Mouse (Mus musculus): Measurements from ENCODE around the gene Axin1. TPM values are rescaled to one million over a fixed set of nuclear protein-coding genes. Genes with fewer than 3 reads are reported as not detected.

Gene Axin1
- polyA plus RNA-seq, 1 experiment from 2014 or later, result 12.4 TPM

GRCm38 (mm10) chr17:26204766-26205165, 66.3 kb downstream of the Axin1 start:
- no peak overlapping the region for H3K4me3 ChIP-seq
- no peak for DNase-seq (ENCODE audit: low spot score)
- 38% methylated on average over 11 of the region's 11 CpGs for WGBS
- H3K27me3 ChIP-seq (replicated peaks; ENCODE audit: low read depth, poor library complexity, severe bottlenecking), result peaks cover 63% of the 10 kb centered on the region
- no peaks in the 10 kb centered on the region for H3K9me3 ChIP-seq
- no peak overlapping the region for H3K27ac ChIP-seq (replicated peaks)
- peaks cover 41% of the 10 kb centered on the region for H3K4me1 ChIP-seq
- H3K36me3 ChIP-seq (replicated peaks), result no peaks in the 10 kb centered on the region

DNA sequence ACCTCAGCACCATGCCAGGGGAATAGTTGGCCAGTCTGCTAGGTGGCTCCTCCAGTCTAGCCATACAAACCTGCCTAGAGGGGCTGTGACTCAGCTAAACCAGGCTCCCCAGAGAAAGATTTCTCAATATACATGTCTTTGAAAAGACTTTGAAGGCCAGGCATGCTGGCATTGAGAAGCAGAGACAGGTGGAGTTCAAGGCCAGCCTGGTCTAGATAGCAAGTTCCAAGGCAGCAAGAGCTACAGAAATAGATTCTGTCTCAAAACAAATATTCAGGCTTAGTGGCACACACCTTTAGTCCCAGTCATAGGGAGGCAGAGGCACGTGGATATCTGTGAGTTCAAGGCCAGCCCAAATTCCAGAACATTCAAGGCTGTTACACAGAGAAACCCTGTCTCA, 67.9 kb downstream of the Axin1 start:
- 77% methylated on average over 1 of the region's 1 CpGs for WGBS
- H3K27me3 ChIP-seq (replicated peaks; ENCODE audit: low read depth, poor library complexity, severe bottlenecking), result peaks cover 47% of the 10 kb centered on the region

GRCm38 (mm10) chr17:26207686-26208085, 69.2 kb downstream of the Axin1 start, which contains the start of gene Arhgdig:
Gene Arhgdig (minus strand): TSS chr17:26207786.
- Histone ChIP-seq H3K36me3 (replicated peaks) (no peaks in the 10 kb centered on the region), H3K4me1 (peaks cover 24% of the 10 kb centered on the region), H3K27me3 (replicated peaks; ENCODE audit: low read depth, poor library complexity, severe bottlenecking) (peaks cover 34% of the 10 kb centered on the region), H3K27ac (replicated peaks) (no peak within 1 kb of the TSS), H3K4me3 (no peak within 1 kb of the TSS), H3K9me3 (no peaks in the 10 kb centered on the region)
- DNase-seq (ENCODE audit: low spot score), result no peak
- 93% methylated on average over 12 of the region's 12 CpGs for WGBS

More for the DNA sequence above, 67.9 kb downstream of the Axin1 start:
- Histone ChIP-seq H3K4me3 (no peak overlapping the region), H3K4me1 (peaks cover 29% of the 10 kb centered on the region), H3K9me3 (no peaks in the 10 kb centered on the region), H3K27ac (replicated peaks) (no peak overlapping the region), H3K36me3 (replicated peaks) (no peaks in the 10 kb centered on the region)
- DNase-seq (ENCODE audit: low spot score), result no peak

GRCm38 (mm10) chr17:26212241-26212640, 73.8 kb downstream of the Axin1 start:
- Histone ChIP-seq H3K27me3 (replicated peaks; ENCODE audit: low read depth, poor library complexity, severe bottlenecking) (no peaks in the 10 kb centered on the region), H3K4me3 (no peak overlapping the region), H3K4me1 (no peaks in the 10 kb centered on the region), H3K36me3 (replicated peaks) (peaks cover 8% of the 10 kb centered on the region; the same call in 1 of the 2 replicates), H3K27ac (replicated peaks) (no peak overlapping the region), H3K9me3 (no peaks in the 10 kb centered on the region)
- DNase-seq (ENCODE audit: low spot score), result no peak
- 92% methylated on average over 7 of the region's 7 CpGs for WGBS

DNA sequence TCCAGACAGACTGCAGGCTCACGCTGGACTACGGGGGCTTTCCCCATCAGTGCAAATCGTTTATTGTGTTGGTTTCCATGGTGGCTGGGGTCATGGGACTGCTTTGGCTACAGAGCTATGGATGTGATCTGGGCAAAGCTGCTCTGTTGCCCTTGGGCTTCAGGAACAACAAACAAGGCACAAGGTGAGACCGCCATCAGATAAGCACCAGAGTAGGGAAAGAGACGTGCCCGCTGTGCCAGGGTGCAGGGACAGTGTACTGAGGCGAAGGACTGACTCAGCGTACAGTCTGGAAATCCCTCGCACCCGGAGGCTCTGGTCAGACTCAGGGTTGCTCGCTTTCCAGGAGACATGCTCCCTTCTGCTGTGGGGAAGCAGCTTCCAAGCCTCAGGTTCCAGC, 74.2 kb downstream of the Axin1 start:
- no peak for DNase-seq (ENCODE audit: low spot score)
- no peak overlapping the region for H3K4me3 ChIP-seq
- H3K36me3 ChIP-seq (replicated peaks), result peaks cover 8% of the 10 kb centered on the region; the same call in 1 of the 2 replicates
- H3K4me1 ChIP-seq, result no peaks in the 10 kb centered on the region
- 91% methylated on average over 11 of the region's 11 CpGs for WGBS
- no peak overlapping the region for H3K27ac ChIP-seq (replicated peaks)
- no peaks in the 10 kb centered on the region for H3K9me3 ChIP-seq
- no peaks in the 10 kb centered on the region for H3K27me3 ChIP-seq (replicated peaks; ENCODE audit: low read depth, poor library complexity, severe bottlenecking)

DNA sequence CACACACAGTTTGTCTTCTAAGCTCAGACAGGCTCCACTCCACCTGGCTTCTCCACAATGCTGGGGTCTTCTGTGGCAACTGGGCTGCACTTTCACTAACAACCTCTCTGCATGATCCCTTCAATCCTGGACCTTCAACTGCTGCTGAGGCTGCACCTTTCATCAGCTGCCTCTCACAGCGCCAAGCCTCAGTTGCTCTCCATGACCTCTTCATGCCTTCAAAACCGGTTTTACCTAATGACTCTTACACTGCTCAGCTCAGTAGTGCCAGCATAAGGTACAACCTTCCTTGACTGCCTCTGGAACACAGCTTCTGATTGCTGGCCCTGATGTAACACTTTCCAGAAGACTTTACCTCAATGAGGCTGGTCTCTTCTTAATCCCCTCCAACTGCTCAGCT, 83.0 kb downstream of the Axin1 start:
- no peak overlapping the region for H3K27ac ChIP-seq (replicated peaks)
- H3K4me3 ChIP-seq, result no peak overlapping the region
- no peaks in the 10 kb centered on the region for H3K27me3 ChIP-seq (replicated peaks; ENCODE audit: low read depth, poor library complexity, severe bottlenecking)
- 71% methylated on average over 2 of the region's 2 CpGs for WGBS
- no peak for DNase-seq (ENCODE audit: low spot score)
- H3K9me3 ChIP-seq, result no peaks in the 10 kb centered on the region
- H3K36me3 ChIP-seq (replicated peaks), result peaks cover 8% of the 10 kb centered on the region; the same call in 1 of the 2 replicates
- no peaks in the 10 kb centered on the region for H3K4me1 ChIP-seq

DNA sequence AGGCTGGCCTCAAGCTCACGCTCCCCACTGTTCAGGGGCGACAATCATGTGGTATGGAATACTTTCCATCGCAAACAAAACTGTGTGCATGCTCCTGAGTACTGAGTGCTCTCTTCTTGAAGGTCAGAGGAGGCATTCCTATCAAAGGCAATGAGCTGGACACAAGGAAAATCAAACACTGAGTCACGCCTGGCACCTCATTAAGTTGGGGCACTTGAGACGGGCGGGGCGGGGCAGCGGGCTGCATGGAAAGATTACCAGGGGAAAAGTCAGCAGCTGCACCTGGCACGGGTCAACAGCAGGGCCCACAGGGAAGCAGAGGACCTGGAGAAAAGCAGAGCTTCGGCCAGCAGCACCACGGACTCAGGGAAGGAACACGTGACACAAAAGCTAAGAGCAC, 86.7 kb downstream of the Axin1 start:
- no peak overlapping the region for H3K4me3 ChIP-seq
- no peak for DNase-seq (ENCODE audit: low spot score)
- no peaks in the 10 kb centered on the region for H3K9me3 ChIP-seq
- no peak overlapping the region for H3K27ac ChIP-seq (replicated peaks)
- H3K27me3 ChIP-seq (replicated peaks; ENCODE audit: low read depth, poor library complexity, severe bottlenecking), result no peaks in the 10 kb centered on the region
- H3K36me3 ChIP-seq (replicated peaks), result no peaks in the 10 kb centered on the region; the same call in 1 of the 2 replicates
- WGBS, result 88% methylated on average over 12 of the region's 12 CpGs
- no peaks in the 10 kb centered on the region for H3K4me1 ChIP-seq

GRCm38 (mm10) chr17:26229776-26230175, 91.3 kb downstream of the Axin1 start:
- H3K27ac ChIP-seq (replicated peaks), result no peak overlapping the region
- no peaks in the 10 kb centered on the region for H3K4me1 ChIP-seq
- H3K27me3 ChIP-seq (replicated peaks; ENCODE audit: low read depth, poor library complexity, severe bottlenecking), result no peaks in the 10 kb centered on the region
- no peak for DNase-seq (ENCODE audit: low spot score)
- H3K4me3 ChIP-seq, result no peak overlapping the region
- 94% methylated on average over 5 of the region's 5 CpGs for WGBS
- H3K36me3 ChIP-seq (replicated peaks), result no peaks in the 10 kb centered on the region
- no peaks in the 10 kb centered on the region for H3K9me3 ChIP-seq

- 90% methylated on average over 5 of the region's 5 CpGs for WGBS
- H3K27me3 ChIP-seq (replicated peaks; ENCODE audit: low read depth, poor library complexity, severe bottlenecking), result no peaks in the 10 kb centered on the region
These were observed 92.7 kb downstream of the Axin1 start for GRCm38 (mm10) chr17:26231156-26231555.

DNA sequence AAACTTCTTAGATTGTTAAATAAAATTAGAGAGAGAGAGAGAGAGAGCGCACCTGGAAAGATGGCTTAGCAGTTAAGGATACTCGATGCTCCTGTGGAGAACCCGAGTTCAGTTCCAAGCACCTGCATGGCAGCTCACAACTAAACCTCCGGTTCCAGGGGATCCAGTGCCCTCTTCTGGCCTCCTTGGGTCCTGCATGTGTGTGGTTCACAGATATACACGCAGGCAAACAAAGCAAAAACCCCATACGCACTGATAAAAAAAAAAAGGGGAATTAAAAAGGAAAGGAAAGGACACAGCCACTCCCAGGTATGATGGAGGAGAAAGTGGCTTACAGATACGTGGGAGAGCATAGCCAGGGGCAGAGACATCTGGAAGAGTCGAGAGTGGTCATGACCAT, 94.4 kb downstream of the Axin1 start:
- H3K4me1 ChIP-seq, result peaks cover 20% of the 10 kb centered on the region
- H3K36me3 ChIP-seq (replicated peaks), result no peaks in the 10 kb centered on the region
- H3K27ac ChIP-seq (replicated peaks), result no peak overlapping the region
- no peaks in the 10 kb centered on the region for H3K27me3 ChIP-seq (replicated peaks; ENCODE audit: low read depth, poor library complexity, severe bottlenecking)
- no peak overlapping the region for H3K4me3 ChIP-seq
- WGBS, result 72% methylated on average over 8 of the region's 8 CpGs
- no peaks in the 10 kb centered on the region for H3K9me3 ChIP-seq
- no peak for DNase-seq (ENCODE audit: low spot score)

More at GRCm38 (mm10) chr17:26231156-26231555, 92.7 kb downstream of the Axin1 start:
- Histone ChIP-seq H3K9me3 (no peaks in the 10 kb centered on the region), H3K4me1 (peaks cover 14% of the 10 kb centered on the region), H3K4me3 (no peak overlapping the region), H3K36me3 (replicated peaks) (no peaks in the 10 kb centered on the region), H3K27ac (replicated peaks) (no peak overlapping the region)
- no peak for DNase-seq (ENCODE audit: low spot score)

DNA sequence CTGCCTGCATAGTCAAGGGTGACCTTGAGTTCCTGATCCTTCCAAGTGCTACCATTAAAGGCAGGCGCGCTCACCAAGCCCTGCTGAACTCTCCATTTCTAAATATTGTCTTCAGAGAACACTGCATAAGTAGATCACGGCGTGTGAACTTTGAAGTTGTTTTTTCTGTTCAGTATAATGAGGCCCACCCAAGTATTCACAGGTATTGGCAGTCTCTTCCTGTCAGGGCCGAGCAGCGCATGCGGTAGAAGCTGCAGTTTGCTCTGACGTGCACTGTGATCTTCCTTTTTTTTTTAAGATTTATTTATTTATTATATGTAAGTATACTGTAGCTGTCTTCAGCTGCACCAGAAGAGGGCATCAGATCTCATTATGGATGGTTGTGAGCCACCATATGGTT, 95.9 kb downstream of the Axin1 start:
- Histone ChIP-seq H3K27ac (replicated peaks) (no peak overlapping the region), H3K36me3 (replicated peaks) (no peaks in the 10 kb centered on the region), H3K4me1 (peaks cover 20% of the 10 kb centered on the region), H3K27me3 (replicated peaks; ENCODE audit: low read depth, poor library complexity, severe bottlenecking) (no peaks in the 10 kb centered on the region), H3K9me3 (no peaks in the 10 kb centered on the region), H3K4me3 (no peak overlapping the region)
- DNase-seq (ENCODE audit: low spot score), result no peak
- 92% methylated on average over 8 of the region's 8 CpGs for WGBS

GRCm38 (mm10) chr17:26235077-26235815, 96.8 kb downstream of the Axin1 start:
- Histone ChIP-seq H3K27me3 (replicated peaks; ENCODE audit: low read depth, poor library complexity, severe bottlenecking) (no peaks in the 10 kb centered on the region), H3K36me3 (replicated peaks) (no peaks in the 10 kb centered on the region), H3K4me1 (peaks cover 20% of the 10 kb centered on the region), H3K27ac (replicated peaks) (0 out of 2 replicates have a peak overlapping the region, but pooled peaks have one; percentile 26), H3K9me3 (no peaks in the 10 kb centered on the region), H3K4me3 (no peak overlapping the region)
- WGBS, result 45% methylated on average over 13 of the region's 13 CpGs
- no peak for DNase-seq (ENCODE audit: low spot score)

- Histone ChIP-seq H3K36me3 (replicated peaks) (no peaks in the 10 kb centered on the region), H3K9me3 (no peaks in the 10 kb centered on the region), H3K27ac (replicated peaks) (no peak overlapping the region), H3K4me1 (peaks cover 20% of the 10 kb centered on the region), H3K27me3 (replicated peaks; ENCODE audit: low read depth, poor library complexity, severe bottlenecking) (no peaks in the 10 kb centered on the region), H3K4me3 (no peak overlapping the region)
- 88% methylated on average over 10 of the region's 10 CpGs for WGBS
- no peak for DNase-seq (ENCODE audit: low spot score)
These were observed 99.2 kb downstream of the Axin1 start for GRCm38 (mm10) chr17:26237667-26238066.
